Mouse (Mus musculus) olfactory bulb, adult 2 months (tissue): ENCODE data around the gene Pam.

Experiments used
- CTCF ChIP-seq: fragments of 200-500 bp; IDR thresholded peaks from 2 replicates; pipeline ENCODE4 v1.5.1; 2012; ENCODE audit warnings: low read depth, mild to moderate bottlenecking, low read length, moderate library complexity; ENCODE audit not compliant: insufficient read depth
- POLR2A ChIP-seq: fragments of 200-500 bp; IDR thresholded peaks from 2 replicates; pipeline ENCODE4 v1.6.1; 2012; ENCODE audit warnings: mild to moderate bottlenecking, low read depth, low read length, moderate library complexity; ENCODE audit not compliant: insufficient read depth

GRCm38 (mm10) chr1:97942966-97943365, 152.5 kb downstream of the Pam start:
- no peak for TF ChIP-seq CTCF
- no peak for TF ChIP-seq POLR2A
